Mouse (Mus musculus) heart, embryonic 15.5 days (tissue): Measurements from ENCODE around the gene Med25. TPM values are rescaled to one million over a fixed set of nuclear protein-coding genes. Genes with fewer than 3 reads are reported as not detected.

Experiments
- ATAC-seq: fragments of 200-750 bp; cut with Nextera tagmentation; replicated peaks from 2 replicates; pipeline ENCODE4 v1.8.0; 2017; ENCODE audit warnings: low read depth, moderate TSS enrichment; ENCODE audit not compliant: insufficient number of reproducible peaks, insufficient read depth, low FRiP score
- H3K27ac ChIP-seq: fragments of 300-500 bp; sonication (generic); 2 replicates; pipeline ENCODE4 v1.5.1; 2015; ENCODE audit warnings: mild to moderate bottlenecking, inconsistent platforms
- H3K27me3 ChIP-seq: fragments of 300-500 bp; sonication (generic); 2 replicates; pipeline ENCODE4 v1.6.1; 2015; ENCODE audit warnings: inconsistent platforms
- H3K36me3 ChIP-seq: fragments of 300-500 bp; sonication (generic); 2 replicates; pipeline ENCODE4 v1.6.1; 2015; ENCODE audit warnings: mild to moderate bottlenecking, inconsistent platforms
- H3K4me1 ChIP-seq: fragments of 300-500 bp; sonication (generic); replicated peaks from 2 replicates; pipeline ENCODE4 v1.6.1; 2015; ENCODE audit warnings: inconsistent platforms
- H3K4me2 ChIP-seq: fragments of 300-500 bp; sonication (generic); 2 replicates; pipeline ENCODE4 v1.6.1; 2015; ENCODE audit warnings: inconsistent platforms, mild to moderate bottlenecking, moderate library complexity
- H3K4me3 ChIP-seq: fragments of 300-500 bp; sonication (generic); 2 replicates; pipeline ENCODE4 v1.5.1; 2015; ENCODE audit warnings: mild to moderate bottlenecking, inconsistent platforms
- H3K9ac ChIP-seq: fragments of 300-500 bp; sonication (generic); 2 replicates; pipeline ENCODE4 v1.6.1; 2015; ENCODE audit warnings: mild to moderate bottlenecking, inconsistent platforms
- H3K9me3 ChIP-seq: fragments of 300-500 bp; sonication (generic); replicated peaks from 2 replicates; pipeline ENCODE4 v1.6.1; 2016; ENCODE audit warnings: inconsistent platforms
- WGBS: fragments of 180-500 bp; shearing (Covaris S2); methylation state at CpG from one replicate; pipeline ENCODE4 v1.1.7; 2015; ENCODE audit warnings: mixed read lengths; 5-methylcytosine and 5-hydroxymethylcytosine counted together
- polyA plus RNA-seq: library from polyadenylated mRNA; unstranded; fragments of >200 nt; fragmentation: Nextera tagmentation; extraction: Ambion mirVana; gene quantifications from 2 replicates; pipeline ENCODE4 v1.2.1, GENCODE M21; 2015

Med25 gene
- polyA plus RNA-seq, 1 experiment from 2014 or later = 72.9 TPM

- no peak overlapping the region for H3K4me2 ChIP-seq
- H3K27me3 ChIP-seq = no peaks in the 10 kb centered on the region
- no peak for ATAC-seq
- H3K4me3 ChIP-seq = no peak overlapping the region
- no peak overlapping the region for H3K9ac ChIP-seq
- peaks cover 63% of the 10 kb centered on the region for H3K4me1 ChIP-seq
- WGBS = 88% methylated on average over 2 of the region's 2 CpGs
- peaks cover 7% of the 10 kb centered on the region for H3K36me3 ChIP-seq
- no peaks in the 10 kb centered on the region for H3K9me3 ChIP-seq
- no peak overlapping the region for H3K27ac ChIP-seq
Measured at GRCm38 (mm10) chr7:44853065-44853464, 39.4 kb downstream of the Med25 start.

GRCm38 (mm10) chr7:44852259-44853027 is 40.1 kb downstream of the Med25 start:
- 86% methylated on average over 36 of the region's 36 CpGs for WGBS
- Histone ChIP-seq H3K4me1 (peaks cover 63% of the 10 kb centered on the region), H3K4me2 (no peak overlapping the region), H3K4me3 (no peak overlapping the region), H3K27me3 (no peaks in the 10 kb centered on the region), H3K36me3 (peaks cover 7% of the 10 kb centered on the region), H3K9ac (no peak overlapping the region), H3K9me3 (no peaks in the 10 kb centered on the region), H3K27ac (no peak overlapping the region)
- no peak for ATAC-seq

DNA sequence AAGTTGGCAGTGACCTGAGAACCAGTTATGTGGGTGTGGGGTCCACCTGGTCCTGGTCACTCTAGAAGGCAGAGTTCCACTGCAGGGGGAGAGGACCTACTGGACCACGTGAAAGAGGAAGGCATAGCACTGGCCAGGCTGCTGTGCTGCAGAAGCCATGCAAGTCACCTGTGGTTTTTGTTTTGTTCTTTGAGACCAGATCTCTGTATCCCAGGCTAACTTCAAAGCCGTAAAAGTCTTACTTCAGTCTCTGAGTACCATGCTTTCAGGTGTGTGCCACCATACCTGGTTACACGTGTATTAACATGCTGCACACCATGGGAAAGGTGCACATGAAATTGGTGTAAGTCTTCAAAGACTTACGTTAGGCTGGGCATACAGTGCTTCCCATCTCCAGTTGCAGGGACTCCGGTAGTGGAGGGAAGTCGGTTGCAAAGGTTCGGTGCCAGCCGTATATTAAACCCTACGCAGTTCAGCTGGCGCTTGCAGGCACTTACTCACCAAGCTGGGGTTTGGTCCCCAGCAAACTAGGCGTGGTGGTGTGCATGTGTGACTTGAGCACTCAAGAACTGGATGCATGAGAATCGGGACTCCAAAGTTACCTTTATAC is 40.8 kb downstream of the Med25 start:
- ATAC-seq = no peak
- Histone ChIP-seq H3K36me3 (peaks cover 9% of the 10 kb centered on the region), H3K27ac (no peak overlapping the region), H3K4me3 (no peak overlapping the region), H3K9ac (no peak overlapping the region), H3K9me3 (no peaks in the 10 kb centered on the region), H3K4me2 (0 out of 2 replicates have a peak overlapping the region, but pooled peaks have one; percentile 76), H3K27me3 (no peaks in the 10 kb centered on the region), H3K4me1 (peaks cover 64% of the 10 kb centered on the region)
- 91% methylated on average over 12 of the region's 12 CpGs for WGBS

DNA sequence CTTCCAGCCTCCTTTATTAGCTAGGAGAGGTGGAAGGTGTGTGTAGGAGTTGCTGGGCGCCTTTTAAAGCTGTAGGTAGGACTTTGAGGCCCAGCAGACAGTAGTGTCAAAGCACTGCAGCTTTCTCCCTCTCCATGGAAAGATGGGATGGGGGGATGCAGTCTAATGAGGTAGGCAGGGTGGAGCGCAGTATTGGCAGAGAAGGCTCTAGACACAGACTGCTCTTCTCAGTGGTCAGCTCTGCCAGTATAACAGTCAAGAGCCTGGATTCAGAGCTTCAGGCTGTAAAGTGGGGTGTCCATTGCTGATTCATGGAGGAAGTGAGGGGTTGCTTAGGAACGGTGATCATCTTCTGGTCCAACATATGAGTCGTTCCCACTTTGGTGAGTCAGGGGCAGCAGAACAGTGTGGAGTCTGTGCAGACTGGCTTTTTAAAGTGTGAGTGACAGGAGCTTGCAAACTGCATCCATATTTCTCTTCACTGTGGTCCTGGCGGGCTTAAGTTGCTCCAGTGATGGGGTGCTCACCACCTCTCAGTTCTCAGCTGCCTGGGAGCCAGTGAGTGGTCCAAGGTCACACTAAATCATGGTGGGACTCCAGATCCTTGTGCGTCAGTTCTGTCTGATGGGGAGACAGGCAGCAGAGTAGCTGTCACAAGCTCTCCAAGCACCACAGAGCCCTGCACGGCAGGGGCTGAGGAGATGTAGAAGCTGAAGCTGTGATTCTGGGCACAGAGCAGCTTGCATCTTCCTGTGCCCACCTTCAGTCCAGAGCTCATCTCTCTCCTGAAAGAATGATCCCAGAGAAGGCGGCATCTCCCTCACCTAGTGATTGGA is 41.5 kb downstream of the Med25 start:
- WGBS = 71% methylated on average over 8 of the region's 8 CpGs
- Histone ChIP-seq H3K9ac (peak overlapping the region; percentile 78), H3K27me3 (no peaks in the 10 kb centered on the region), H3K36me3 (peaks cover 16% of the 10 kb centered on the region), H3K4me1 (peaks cover 59% of the 10 kb centered on the region), H3K9me3 (no peaks in the 10 kb centered on the region), H3K4me3 (peak overlapping the region; percentile 87), H3K27ac (peak overlapping the region; percentile 97), H3K4me2 (peak overlapping the region; percentile 76)
- no peak for ATAC-seq

DNA sequence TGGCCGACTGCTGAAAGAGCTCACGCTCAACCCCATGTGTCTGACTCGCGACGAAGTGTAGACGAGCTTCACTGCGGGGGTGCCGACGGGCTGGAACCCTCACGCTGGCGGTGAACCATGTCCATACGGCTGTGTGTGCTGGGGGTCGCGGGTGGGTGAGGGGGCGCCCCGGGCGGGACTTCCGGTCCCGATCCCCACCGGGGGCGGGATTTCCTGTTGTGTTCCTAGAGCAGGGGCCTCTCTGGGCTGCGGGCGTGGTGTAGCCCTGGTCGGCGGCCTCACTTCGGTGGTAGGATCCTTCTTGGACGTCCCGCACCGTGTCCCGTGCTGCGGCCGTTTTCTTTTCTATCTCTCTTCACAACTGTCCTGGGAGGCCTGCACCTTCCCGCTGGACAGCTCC is 42.4 kb downstream of the Med25 start:
- under 1% methylated on average over 33 of the region's 33 CpGs for WGBS
- Histone ChIP-seq H3K9me3 (no peaks in the 10 kb centered on the region), H3K4me2 (peak overlapping the region; percentile 76), H3K27me3 (no peaks in the 10 kb centered on the region), H3K4me3 (peak overlapping the region; percentile 87), H3K27ac (peak overlapping the region; percentile 97), H3K36me3 (peaks cover 25% of the 10 kb centered on the region), H3K4me1 (peaks cover 50% of the 10 kb centered on the region), H3K9ac (peak overlapping the region; percentile 78)
- peak; percentile 36 for ATAC-seq

- peak overlapping the region; percentile 87 for H3K4me3 ChIP-seq
- peak overlapping the region; percentile 76 for H3K4me2 ChIP-seq
- H3K9me3 ChIP-seq = no peaks in the 10 kb centered on the region
- under 1% methylated on average over 41 of the region's 41 CpGs for whole genome bisulfite sequencing
- H3K4me1 ChIP-seq = peaks cover 46% of the 10 kb centered on the region
- peak overlapping the region; percentile 78 for H3K9ac ChIP-seq
- peak; percentile 72 for ATAC-seq
- peaks cover 30% of the 10 kb centered on the region for H3K36me3 ChIP-seq
- no peaks in the 10 kb centered on the region for H3K27me3 ChIP-seq
- peak overlapping the region; percentile 97 for H3K27ac ChIP-seq
Measured at GRCm38 (mm10) chr7:44849416-44850111, 42.9 kb downstream of the Med25 start.

- Histone ChIP-seq H3K9ac (peak within 1 kb of the TSS; percentile 78), H3K4me1 (peaks cover 41% of the 10 kb centered on the region), H3K27me3 (no peaks in the 10 kb centered on the region), H3K4me3 (peak within 1 kb of the TSS; percentile 87), H3K9me3 (no peaks in the 10 kb centered on the region), H3K4me2 (peak within 1 kb of the TSS; percentile 76), H3K36me3 (peaks cover 38% of the 10 kb centered on the region), H3K27ac (peak within 1 kb of the TSS; percentile 97)
- under 1% methylated on average over 54 of the region's 54 CpGs for WGBS
- peak; percentile 81 for ATAC-seq
Measured at GRCm38 (mm10) chr7:44848561-44849415, 43.7 kb downstream of the Med25 start, which contains the start of the genes Akt1s1 and Tbc1d17. Gene Akt1s1 (plus strand): TSS chr7:44848991. Gene Tbc1d17 (minus strand): TSS chr7:44849079.

DNA sequence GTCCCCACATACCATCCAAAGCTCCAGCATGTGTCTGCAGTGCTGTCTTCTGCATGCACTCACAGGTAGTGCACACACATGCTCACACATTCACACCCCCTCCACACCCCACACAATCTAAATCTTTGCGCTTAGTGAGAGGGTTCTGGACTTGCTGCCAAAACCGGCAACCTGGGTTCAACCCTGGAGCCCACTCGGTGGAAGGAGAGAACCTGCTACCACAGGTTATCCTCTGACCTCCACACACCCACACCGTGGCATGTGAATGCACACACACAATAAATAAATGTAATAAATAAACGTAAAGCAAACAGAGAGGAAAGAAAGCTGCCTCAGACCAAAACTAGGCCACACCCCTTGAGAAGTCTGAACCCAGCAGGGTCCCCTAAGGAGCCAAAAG is 44.7 kb downstream of the Med25 start:
- peaks cover 32% of the 10 kb centered on the region for H3K4me1 ChIP-seq
- no peaks in the 10 kb centered on the region for H3K27me3 ChIP-seq
- H3K4me2 ChIP-seq = peak overlapping the region; percentile 76
- peaks cover 44% of the 10 kb centered on the region for H3K36me3 ChIP-seq
- H3K27ac ChIP-seq = 0 out of 2 replicates have a peak overlapping the region, but pooled peaks have one; percentile 97
- no peak for ATAC-seq
- H3K9ac ChIP-seq = peak overlapping the region; percentile 54
- no peaks in the 10 kb centered on the region for H3K9me3 ChIP-seq
- whole genome bisulfite sequencing = 78% methylated on average over 5 of the region's 5 CpGs
- peak overlapping the region; percentile 87 for H3K4me3 ChIP-seq

DNA sequence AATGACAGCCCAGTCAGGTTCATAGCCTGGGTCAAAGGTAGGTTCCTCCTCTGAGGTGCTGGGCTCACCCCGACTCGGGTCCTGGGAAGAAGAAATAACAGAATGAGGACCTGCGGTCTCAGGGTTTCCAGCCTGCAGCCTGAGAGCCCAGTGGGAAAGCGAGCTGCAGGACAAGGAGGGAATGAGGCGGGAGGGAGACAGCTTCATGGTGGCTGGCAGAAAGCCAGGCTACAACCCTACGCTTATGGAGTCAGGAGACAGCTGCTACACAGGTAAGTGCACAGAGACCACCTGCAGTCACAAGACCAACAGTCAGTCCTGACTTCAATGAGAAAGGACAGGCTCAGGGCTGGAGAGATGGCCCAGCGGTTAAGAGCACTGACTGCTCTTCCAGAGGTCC is 45.7 kb downstream of the Med25 start:
- Histone ChIP-seq H3K4me1 (peaks cover 27% of the 10 kb centered on the region), H3K9ac (no peak overlapping the region), H3K4me2 (no peak overlapping the region), H3K27ac (no peak overlapping the region), H3K4me3 (no peak overlapping the region), H3K27me3 (no peaks in the 10 kb centered on the region), H3K9me3 (no peaks in the 10 kb centered on the region), H3K36me3 (peaks cover 51% of the 10 kb centered on the region)
- 88% methylated on average over 7 of the region's 7 CpGs for WGBS
- no peak for ATAC-seq

GRCm38 (mm10) chr7:44845006-44845405 is 47.5 kb downstream of the Med25 start:
- no peak for ATAC-seq
- H3K4me1 ChIP-seq = peaks cover 17% of the 10 kb centered on the region
- no peak overlapping the region for H3K4me2 ChIP-seq
- H3K27ac ChIP-seq = no peak overlapping the region
- peaks cover 9% of the 10 kb centered on the region for H3K27me3 ChIP-seq
- peaks cover 51% of the 10 kb centered on the region for H3K36me3 ChIP-seq
- no peak overlapping the region for H3K4me3 ChIP-seq
- no peaks in the 10 kb centered on the region for H3K9me3 ChIP-seq
- WGBS = 92% methylated on average over 10 of the region's 10 CpGs
- H3K9ac ChIP-seq = no peak overlapping the region
